Mouse (Mus musculus): ENCODE measurements around the gene Olfr826.

DNA sequence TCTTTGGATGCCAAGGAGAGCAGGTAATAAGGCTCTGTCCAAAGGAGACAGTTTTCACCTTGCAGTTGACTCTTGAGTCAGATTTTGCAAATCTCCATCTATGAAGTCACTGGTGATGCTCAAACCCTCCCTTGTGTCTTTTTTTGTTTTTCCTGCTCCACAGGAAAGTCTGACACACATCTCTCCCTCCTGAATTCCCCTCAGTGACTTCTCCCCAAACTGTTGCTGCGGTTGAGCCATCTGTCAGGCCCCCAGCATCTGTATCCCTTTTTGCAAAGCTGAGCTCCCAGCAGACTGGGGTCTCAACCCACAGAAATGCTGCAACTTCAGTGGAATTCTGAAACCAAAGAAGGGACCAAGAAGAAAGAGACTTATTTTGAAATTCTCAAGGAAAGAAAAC is 48.1 kb upstream of the Olfr826 start:
- TF ChIP-seq POLR2A (IDR thresholded peaks at IDR 0.05; ENCODE audit: extremely low read depth, insufficient read depth, low read length) (no peak), CTCF (IDR thresholded peaks at IDR 0.05; ENCODE audit: low read depth, low read length) (no peak)
